Mouse (Mus musculus) yolk sac, embryonic 10.5 days (tissue): ENCODE data around the gene Il24.

Source experiments
- DNase-seq: peaks from one replicate; pipeline ENCODE4 v3.0.0-alpha.2; 2017; ENCODE audit warnings: low spot score

Gene Il24

DNA sequence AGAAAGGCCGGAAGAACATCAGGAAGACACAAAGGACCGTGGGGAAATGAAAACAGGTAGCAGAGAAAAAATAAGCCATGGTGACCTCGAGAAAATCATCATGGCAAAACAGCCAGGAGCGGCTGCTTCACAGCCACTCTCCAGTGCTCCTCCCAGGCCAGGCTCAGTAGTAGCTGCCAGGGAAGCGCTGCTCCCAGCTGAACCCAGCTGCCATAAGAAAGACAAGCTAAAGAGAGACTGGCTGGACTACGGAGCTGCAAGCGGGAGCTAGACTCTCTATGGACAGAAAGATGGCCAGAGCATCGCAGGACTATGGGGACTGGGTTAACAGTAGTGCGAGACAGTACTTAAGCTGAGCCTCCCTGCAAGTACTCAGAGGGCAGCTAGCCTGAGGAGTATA lies 32.4 kb downstream of the Il24 start:
- no peak for DNase-seq

DNA sequence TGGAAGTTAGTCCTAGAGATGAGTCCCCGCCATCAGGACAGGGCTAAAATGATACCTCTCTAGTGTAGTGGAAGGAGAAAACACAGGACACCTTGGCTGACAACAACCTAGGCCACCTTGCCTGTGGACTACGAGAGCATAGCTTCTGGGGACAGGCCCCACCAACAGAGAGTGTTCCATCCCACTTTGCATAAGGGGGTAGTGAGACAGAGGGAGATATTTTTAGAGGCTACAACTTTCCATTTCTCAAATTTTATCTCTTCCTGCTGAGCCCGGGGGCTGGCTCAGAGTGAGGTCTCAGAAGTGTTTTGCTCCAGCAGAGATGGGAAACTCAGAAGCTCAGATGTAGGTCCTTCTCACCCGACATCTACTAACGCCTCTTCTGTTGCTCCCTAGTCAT lies 36.8 kb downstream of the Il24 start:
- DNase-seq = no peak

DNA sequence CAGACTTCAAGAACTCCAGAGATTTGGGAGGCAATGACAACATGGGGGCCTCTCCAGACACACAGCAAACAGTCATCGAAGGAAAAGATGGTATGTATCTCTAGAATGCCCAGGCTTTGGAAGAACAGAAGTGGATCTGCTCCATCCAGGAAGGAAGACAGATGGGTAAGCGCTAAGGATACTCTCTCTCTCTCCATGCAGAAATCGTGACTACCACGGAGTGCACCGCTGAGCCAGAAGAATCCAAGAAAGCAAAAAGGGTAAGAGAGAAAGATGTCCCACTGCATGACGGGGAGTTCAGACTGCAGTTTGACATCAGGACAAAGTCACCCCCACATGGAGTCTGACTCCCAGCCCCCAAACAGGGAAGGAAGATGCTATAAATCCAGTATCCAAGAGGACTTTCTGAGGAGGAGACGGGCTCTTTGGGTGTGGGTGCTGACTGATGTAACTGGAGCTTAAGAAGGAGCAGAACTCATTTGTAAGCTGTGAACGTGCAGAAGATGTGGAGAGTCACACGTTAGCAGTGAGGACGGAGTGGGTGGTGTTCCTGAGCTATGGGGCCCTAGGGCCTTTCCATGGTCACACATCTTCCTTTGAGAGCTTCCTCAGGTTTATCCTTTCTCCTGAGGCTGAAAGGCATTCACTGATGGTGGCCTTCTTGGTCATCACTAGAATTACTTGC lies 37.6 kb downstream of the Il24 start:
- DNase-seq = no peak

DNA sequence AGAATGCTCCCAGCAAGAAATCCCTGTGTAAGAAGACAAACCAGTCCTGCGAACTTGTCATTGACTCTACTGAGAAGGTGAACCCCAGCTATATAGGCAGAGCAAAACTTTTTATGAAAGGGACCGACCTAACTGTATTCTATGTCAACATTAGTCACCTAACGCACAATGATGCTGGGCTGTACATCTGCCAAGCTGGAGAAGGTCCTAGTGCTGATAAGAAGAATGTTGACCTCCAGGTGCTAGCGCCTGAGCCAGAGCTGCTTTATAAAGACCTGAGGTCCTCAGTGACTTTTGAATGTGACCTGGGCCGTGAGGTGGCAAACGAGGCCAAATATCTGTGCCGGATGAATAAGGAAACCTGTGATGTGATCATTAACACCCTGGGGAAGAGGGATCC lies 42.7 kb downstream of the Il24 start:
- no peak for DNase-seq

DNA sequence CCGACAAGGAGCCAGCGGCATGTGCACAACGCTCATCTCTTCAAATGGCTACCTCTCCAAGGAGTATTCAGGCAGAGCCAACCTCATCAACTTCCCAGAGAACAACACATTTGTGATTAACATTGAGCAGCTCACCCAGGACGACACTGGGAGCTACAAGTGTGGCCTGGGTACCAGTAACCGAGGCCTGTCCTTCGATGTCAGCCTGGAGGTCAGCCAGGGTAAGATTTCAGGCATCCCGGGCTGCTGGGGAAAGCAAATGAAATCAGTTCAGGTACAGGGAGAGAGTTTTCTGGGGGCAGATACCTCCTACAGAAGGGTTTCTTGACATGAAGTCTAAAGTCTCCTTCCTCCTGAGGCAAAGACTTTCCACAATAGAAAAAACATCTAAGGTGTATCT lies 45.6 kb downstream of the Il24 start:
- no peak for DNase-seq

DNA sequence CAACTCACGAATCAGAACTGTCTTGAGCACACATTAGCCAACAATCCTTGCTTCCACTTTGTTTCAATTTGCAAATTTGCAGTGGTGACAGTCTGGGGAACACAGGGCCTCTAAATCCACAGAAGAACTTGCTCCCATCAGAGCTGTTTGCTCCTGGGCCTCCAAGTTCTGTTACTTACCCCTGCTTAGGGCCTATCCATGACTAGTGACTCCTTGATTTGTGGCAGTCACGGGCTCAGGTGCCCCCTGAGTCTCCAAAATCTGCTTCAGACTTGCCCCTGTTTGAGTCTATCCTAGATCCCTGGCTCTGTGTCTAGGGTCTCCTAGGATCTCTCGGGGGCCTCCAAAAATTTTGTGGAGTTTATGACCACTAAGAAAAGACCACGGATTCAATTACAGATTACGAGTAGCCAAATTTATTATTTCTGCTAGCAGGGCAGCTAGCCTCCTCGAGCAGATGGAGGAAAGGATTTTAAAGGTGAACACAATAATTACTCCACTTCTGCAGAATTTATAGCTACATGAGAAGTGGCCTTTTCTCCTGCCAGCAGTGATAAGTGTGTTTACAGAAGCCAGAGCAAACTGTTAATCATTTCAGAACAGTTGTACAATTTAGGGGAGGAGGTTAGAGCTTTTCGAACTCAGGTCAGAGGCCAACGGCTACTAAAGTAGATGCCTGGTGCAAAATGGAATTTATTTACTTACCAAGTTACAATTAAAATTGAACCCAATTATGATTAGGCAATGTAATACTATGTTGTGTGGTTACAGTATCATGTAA lies 46.5 kb downstream of the Il24 start:
- DNase-seq = peak; percentile 42

DNA sequence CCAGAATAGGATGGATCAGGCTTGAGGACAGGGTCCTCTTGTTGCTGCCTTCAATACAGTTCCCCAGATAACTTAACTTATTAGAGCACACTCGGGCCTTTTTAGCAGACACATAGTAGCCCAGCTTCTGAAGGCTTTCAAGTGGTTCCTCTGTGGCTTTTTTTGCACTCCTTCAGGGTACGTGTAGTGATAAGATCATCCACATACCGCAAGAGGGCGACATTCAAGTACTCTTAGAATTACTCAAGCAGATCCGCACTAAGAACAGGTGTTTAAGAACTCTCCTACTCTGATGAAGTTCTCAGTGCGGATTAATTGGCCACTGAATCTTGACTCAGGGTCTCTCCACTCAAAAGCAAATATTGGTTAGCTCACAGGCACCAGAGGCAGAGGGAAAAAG lies 49.0 kb downstream of the Il24 start:
- no peak for DNase-seq

DNA sequence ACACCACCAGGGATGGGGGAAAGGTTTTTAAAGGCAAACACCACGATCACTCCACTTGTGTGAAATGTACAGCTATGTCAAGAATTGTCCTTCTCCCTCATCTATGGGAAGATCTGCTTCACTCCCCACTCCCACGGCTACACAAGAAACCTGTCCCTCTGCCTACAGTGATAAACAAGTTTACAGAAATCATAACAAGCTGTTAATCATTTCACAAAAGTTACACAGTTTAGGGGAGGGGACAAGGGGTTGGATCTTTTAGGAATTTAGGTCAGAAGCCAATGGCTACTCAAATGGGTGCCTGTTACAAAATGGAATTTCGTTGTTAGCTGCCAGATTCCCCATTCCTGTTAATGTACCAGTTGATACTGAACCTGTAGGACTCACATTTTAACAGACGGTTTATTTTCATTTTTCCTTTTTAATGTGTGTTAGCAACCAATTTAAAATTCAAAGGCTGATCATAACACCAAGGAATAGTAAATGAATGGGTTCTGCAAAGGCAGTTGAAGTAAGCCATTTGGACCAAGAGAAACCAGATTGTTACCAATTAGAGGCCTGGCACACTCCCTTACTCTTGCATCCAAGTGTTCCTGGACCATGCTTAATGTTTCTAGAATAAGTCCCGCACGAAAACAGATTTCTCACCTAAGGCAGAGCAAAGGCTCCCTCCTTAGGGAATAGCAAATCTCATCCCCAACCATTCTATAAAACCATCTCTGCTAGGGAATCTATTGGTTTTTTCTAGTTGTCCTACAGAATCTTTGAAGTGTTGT lies 51.9 kb downstream of the Il24 start:
- no peak for DNase-seq

DNA sequence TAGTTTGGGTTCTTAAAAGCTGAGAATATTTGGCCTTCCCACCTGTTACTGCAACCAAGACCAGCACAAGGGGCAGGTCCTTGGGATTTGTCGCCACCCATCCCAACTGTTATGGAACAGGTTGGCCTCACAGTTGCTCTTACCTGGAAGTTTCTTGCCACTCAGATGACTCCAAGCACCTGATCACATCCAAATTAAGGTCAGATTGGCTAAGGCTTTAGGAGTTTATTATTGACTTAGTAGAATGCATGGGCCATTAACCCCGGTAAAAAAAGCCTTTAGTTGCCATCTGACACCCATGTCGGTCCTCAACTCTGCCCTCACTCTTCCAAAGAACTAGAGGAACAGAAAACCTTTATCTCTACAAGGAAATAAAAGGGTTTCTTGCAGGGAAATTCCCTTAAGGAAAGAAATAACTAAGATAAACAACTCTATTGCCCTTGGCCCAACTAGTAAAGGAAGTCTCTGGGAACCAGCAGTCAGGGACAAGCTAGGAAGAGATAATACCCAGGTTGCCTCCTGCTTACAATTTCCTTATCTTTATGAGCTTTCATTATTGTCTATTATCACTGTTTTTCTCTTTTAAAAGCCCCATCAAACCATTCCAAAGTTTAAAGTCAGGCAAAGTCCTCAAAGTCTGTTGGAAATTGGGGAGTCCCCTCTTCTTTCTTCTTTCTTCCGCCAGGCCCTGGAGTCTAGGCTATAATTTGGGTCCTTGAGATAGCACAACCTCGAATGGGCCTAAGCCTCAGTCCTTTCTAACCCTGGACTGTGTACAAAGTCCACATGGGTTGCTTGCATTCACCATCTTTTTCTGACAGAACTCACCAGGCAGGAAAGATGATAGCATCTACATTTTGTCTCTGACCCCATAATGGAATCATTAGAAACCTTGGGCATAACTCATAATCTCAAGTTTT lies 54.8 kb downstream of the Il24 start:
- DNase-seq = no peak
